Mouse (Mus musculus) kidney, adult 2 months (tissue): ENCODE data around the gene Gm10322. TPM values are rescaled to one million over a fixed set of nuclear protein-coding genes. Genes with fewer than 3 reads are reported as not detected.

Source experiments
- DNase-seq: peaks from one replicate; pipeline ENCODE4 v3.0.0; 2021
- H3K27ac ChIP-seq: fragments of 200-500 bp; 2 replicates; pipeline ENCODE4 v1.5.1; 2012; ENCODE audit warnings: low read depth, low read length, control low read depth, inconsistent platforms; ENCODE audit not compliant: insufficient read depth
- H3K27me3 ChIP-seq: fragments of 200-500 bp; replicated peaks from 2 replicates; pipeline ENCODE4 v1.6.1; 2012; ENCODE audit warnings: mild to moderate bottlenecking, moderate library complexity, low read length, inconsistent platforms; ENCODE audit not compliant: control insufficient read depth, insufficient read depth
- H3K36me3 ChIP-seq: fragments of 200-500 bp; 2 replicates; pipeline ENCODE4 v1.6.1; 2012; ENCODE audit warnings: mild to moderate bottlenecking, moderate library complexity, low read length, inconsistent platforms; ENCODE audit not compliant: control insufficient read depth, insufficient read depth
- H3K4me1 ChIP-seq: fragments of 200-500 bp; 2 replicates; pipeline ENCODE4 v1.6.1; 2011; ENCODE audit warnings: low read length; ENCODE audit not compliant: control insufficient read depth, insufficient read depth
- H3K4me3 ChIP-seq: fragments of 200-500 bp; 2 replicates; pipeline ENCODE4 v1.5.1; 2011; ENCODE audit warnings: mild to moderate bottlenecking, low read depth, low read length, control low read depth; ENCODE audit not compliant: insufficient read depth
- CTCF ChIP-seq: fragments of 200-500 bp; conservative IDR thresholded peaks from 2 replicates; pipeline ENCODE4 v1.5.1; 2011; ENCODE audit warnings: low read depth, mild to moderate bottlenecking, control low read depth, low read length, moderate library complexity, mixed read lengths; ENCODE audit not compliant: insufficient read depth, insufficient read length
- POLR2A ChIP-seq: fragments of 200-500 bp; IDR thresholded peaks from one replicate; pipeline ENCODE4 v1.6.1; 2011; ENCODE audit warnings: low read depth, low read length, control low read depth
- whole genome bisulfite sequencing: fragments of 180-500 bp; shearing (Covaris S2); methylation state at CpG from one replicate; pipeline ENCODE4 v1.1.7; 2018; 5-methylcytosine and 5-hydroxymethylcytosine counted together
- polyA plus RNA-seq: library from polyadenylated mRNA; depleted of rRNA; stranded (reverse); fragments of >200 nt; gene quantifications from 2 replicates; pipeline ENCODE4 v1.2.3, GENCODE M21; 2012

Gene Gm10322
- polyA plus RNA-seq, 1 experiment: not detected

DNA sequence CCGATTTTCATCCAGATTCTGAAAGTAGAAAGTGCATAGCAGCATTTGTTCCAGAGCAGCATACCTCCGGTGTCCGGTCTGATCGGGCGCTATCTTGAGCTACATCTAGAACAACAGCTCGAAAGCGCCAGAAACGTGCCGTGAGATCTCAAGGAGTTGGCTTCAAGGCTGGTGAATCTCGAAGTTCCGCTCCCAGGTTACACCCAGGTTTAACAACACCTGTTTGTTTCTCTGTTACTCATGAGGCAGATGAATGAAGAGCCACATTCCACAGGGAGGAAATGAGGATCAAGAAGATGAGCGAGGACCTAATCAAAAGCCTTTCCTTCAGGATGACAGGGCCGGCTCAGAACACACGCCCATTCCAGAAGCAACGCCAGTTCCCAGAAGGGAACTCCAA, 29.0 kb upstream of the Gm10322 start:
- Histone ChIP-seq H3K4me3 (no peak overlapping the region), H3K4me1 (no peaks in the 10 kb centered on the region), H3K27me3 (no peaks in the 10 kb centered on the region), H3K36me3 (no peaks in the 10 kb centered on the region), H3K27ac (no peak overlapping the region)
- 90% methylated on average over 15 of the region's 15 CpGs for WGBS
- DNase-seq: no peak
- no peak for TF ChIP-seq POLR2A
- no peak for TF ChIP-seq CTCF

DNA sequence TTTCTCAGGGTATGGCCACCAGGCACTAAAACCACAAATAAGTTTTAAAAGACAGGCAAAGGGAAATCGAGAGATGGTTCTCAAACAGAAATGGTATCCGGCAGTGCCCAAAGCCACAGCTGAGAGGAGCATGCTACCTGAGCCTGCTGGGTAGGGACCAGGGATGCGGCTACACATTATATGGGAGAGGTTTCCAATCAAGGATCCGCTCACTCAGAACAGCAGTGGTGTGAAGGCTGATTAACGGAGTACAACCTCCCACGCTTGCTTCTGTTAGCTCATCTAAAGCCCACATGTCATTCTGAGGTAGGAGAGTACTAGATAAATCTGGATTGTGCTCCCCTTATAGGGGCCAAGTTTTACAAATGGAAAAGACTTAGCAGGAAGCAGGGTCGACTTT, 27.7 kb upstream of the Gm10322 start:
- no peaks in the 10 kb centered on the region for H3K4me1 ChIP-seq
- TF ChIP-seq CTCF: no peak
- no peak for TF ChIP-seq POLR2A
- no peak overlapping the region for H3K4me3 ChIP-seq
- H3K27me3 ChIP-seq: no peaks in the 10 kb centered on the region
- WGBS: 73% methylated on average over 7 of the region's 7 CpGs
- no peak overlapping the region for H3K27ac ChIP-seq
- no peaks in the 10 kb centered on the region for H3K36me3 ChIP-seq
- DNase-seq: no peak

DNA sequence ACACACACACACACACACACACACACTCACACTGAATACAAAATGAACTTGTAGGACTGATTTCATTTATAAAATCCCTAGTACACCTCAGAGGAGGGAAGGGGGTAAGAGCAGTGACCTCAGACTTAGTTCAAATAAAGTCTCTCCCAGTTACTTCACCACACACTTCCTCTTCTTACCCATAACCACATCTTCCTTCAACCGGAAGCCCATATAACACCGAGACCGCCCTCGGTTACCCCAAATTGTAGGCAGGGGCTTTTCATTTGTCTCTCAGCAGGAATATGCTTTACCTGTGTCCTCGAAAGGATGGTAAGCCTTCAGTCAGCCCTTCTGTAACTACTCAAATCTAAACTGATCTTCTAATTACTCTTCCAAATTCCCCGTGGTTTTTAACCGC, 26.4 kb upstream of the Gm10322 start:
- no peak overlapping the region for H3K27ac ChIP-seq
- no peak overlapping the region for H3K4me3 ChIP-seq
- no peak for TF ChIP-seq POLR2A
- no peak for TF ChIP-seq CTCF
- H3K4me1 ChIP-seq: 0 out of 2 replicates have a peak, but pooled peaks cover 7% of the 10 kb centered on the region
- 86% methylated on average over 7 of the region's 7 CpGs for WGBS
- no peaks in the 10 kb centered on the region for H3K27me3 ChIP-seq
- no peak for DNase-seq
- no peaks in the 10 kb centered on the region for H3K36me3 ChIP-seq

DNA sequence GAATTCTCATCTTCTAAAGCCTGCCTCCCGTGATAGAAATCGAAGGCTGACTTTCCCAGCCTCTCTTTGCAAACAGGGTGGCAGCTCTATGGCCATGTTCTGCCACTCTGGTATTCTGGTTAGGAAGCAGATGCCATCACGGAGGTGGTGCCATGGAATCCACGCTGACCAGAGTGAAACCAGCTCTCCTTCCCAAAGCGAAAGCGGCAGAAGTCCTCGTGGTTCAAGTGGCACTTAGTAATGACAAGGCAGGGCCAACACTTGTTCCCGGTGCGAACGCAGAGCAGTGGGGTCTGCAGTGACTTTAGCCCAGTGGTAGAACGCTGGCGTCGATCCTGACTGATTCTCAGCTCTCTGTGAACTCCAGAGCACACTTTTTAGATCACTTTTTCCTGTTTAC, 26.0 kb upstream of the Gm10322 start:
- DNase-seq: no peak
- Histone ChIP-seq H3K4me1 (0 out of 2 replicates have a peak, but pooled peaks cover 7% of the 10 kb centered on the region), H3K36me3 (no peaks in the 10 kb centered on the region), H3K27me3 (no peaks in the 10 kb centered on the region), H3K4me3 (no peak overlapping the region), H3K27ac (no peak overlapping the region)
- no peak for TF ChIP-seq POLR2A
- no peak for TF ChIP-seq CTCF
- 91% methylated on average over 13 of the region's 13 CpGs for WGBS

DNA sequence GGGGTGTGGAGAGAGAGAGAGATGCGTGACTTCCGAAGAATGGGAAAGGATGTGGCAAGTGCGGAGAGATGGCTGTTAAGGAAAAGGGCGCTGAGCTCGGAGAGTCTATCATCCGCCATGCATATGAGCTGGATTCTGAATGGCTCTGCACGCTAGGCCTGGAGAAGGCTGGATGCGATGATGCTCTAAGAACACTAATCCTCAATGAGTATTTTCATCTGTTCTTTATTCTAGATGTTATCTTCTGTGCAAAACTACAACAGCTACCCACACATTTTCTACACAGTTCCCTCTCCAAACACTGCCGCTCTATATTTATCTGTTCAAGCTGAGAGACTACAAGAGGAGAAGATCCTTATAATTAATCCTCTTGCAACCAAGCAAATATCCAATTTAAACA, 25.3 kb upstream of the Gm10322 start:
- no peak for DNase-seq
- no peak for TF ChIP-seq CTCF
- TF ChIP-seq POLR2A: no peak
- WGBS: 97% methylated on average over 9 of the region's 9 CpGs
- 0 out of 2 replicates have a peak, but pooled peaks cover 7% of the 10 kb centered on the region for H3K4me1 ChIP-seq
- H3K36me3 ChIP-seq: no peaks in the 10 kb centered on the region
- H3K27ac ChIP-seq: no peak overlapping the region
- H3K4me3 ChIP-seq: no peak overlapping the region
- no peaks in the 10 kb centered on the region for H3K27me3 ChIP-seq

DNA sequence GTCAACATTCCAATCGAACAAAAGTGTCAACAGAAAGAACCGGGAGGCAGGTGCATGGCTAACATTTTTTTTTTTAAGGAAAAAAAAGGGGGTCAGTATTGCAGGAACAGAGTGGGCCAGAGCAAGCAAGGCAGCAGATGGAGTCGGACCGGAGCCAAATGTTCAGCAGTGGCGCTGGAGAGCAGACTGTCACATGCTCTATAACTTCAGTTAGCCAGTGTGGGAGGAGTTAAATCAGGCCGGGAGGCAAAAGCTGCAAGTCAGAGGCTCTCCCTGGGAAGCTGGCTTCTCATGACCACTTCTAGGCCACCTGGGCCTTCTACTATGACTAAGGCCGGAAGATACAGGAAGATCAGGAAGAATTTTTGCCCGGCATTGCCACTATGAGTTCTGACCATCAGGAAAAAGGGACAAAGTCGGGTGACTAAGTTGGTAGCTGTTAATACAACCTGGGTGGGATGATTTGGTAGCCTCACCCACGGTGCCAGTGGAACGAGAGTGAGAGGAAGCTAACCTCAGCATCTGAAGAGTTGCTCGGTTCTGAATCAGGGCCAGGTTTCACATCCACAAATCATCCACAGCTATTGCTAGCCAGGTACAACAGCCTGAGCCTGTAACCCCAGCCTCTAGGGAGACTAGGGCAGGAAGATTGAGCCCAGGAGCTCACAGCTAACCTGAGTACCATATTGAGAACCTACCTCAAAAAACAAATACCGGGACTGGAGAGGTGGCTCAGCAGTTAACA, 21.9 kb upstream of the Gm10322 start:
- 53% methylated on average over 13 of the region's 13 CpGs for WGBS
- DNase-seq: peak; percentile 74
- no peaks in the 10 kb centered on the region for H3K27me3 ChIP-seq
- TF ChIP-seq POLR2A: no peak
- no peak for TF ChIP-seq CTCF
- no peak overlapping the region for H3K27ac ChIP-seq
- H3K36me3 ChIP-seq: no peaks in the 10 kb centered on the region
- no peak overlapping the region for H3K4me3 ChIP-seq
- 0 out of 2 replicates have a peak, but pooled peaks cover 7% of the 10 kb centered on the region for H3K4me1 ChIP-seq

DNA sequence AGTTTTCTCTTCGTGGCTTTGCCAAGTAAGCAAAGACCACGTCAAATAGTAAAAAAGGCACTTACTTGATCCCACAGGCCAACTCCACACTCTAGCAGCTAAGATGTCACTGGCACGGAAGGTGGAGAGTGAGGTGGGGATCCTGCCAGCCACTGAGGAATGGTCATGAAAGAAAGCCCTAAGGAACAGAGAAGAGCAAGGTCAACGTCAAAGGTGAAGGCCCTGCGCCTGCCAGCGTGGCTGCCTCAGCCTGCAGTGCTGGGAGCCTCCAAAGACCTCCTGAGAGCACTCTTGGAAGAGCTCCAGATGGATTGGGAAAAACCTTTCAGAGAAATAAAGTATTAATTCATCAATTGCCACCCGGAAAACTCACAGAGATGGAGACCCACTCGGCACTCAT, 15.3 kb upstream of the Gm10322 start:
- Histone ChIP-seq H3K27me3 (no peaks in the 10 kb centered on the region), H3K4me1 (peaks cover 6% of the 10 kb centered on the region; the same call in 1 of the 2 replicates), H3K36me3 (no peaks in the 10 kb centered on the region), H3K27ac (no peak overlapping the region), H3K4me3 (no peak overlapping the region)
- TF ChIP-seq CTCF (no peak), POLR2A (no peak)
- 73% methylated on average over 8 of the region's 8 CpGs for WGBS
- no peak for DNase-seq
